Mouse (Mus musculus): ENCODE results near the gene Slc17a7.

DNA sequence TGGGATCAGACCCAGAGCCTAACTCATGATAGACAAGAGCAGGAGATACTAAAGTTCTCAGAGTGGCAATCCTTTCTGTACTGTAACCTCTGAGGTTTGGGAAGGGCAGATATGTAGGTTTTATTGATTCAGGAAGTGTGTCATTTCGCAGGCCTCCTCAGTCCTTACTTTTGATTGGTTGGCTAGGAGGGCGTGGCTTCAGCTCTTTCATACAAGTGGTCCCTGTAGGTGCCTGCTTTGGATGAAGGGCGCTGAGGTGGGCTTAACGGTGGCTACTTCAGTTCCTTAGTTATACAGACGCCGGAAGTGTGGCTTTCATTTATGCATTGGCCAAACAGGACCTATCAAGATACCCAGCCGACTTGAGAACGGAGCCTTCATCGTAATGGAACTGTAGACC lies 8.2 kb upstream of the Slc17a7 start:
- TF ChIP-seq POLR2A (IDR thresholded peaks at IDR 0.05; ENCODE audit: borderline replicate concordance, insufficient read depth, low read length) (no peak), CTCF (IDR thresholded peaks at IDR 0.05; ENCODE audit: borderline replicate concordance, insufficient read depth, low read depth, low read length) (no peak)
